Mouse (Mus musculus): ENCODE results near the gene Agap1.

GRCm38 (mm10) chr1:89637670-89638069 is 183.1 kb downstream of the Agap1 start:
- TF ChIP-seq NRF1 (IDR thresholded peaks at IDR 0.05; ENCODE audit: insufficient read depth, low read depth, low read length, poor library complexity, severe bottlenecking) (no peak), POLR2A (IDR thresholded peaks at IDR 0.05; ENCODE audit: control insufficient read depth in 1 of 2, insufficient read depth in 1 of 2, low read depth in 1 of 2, low read length in 2 of 2, poor library complexity in 1 of 2) (no peak), MXI1 (IDR thresholded peaks at IDR 0.05; ENCODE audit: low read depth, low read length) (no peak), USF1 (IDR thresholded peaks at IDR 0.05; ENCODE audit: low read depth, low read length) (no peak), GATA1 (IDR thresholded peaks at IDR 0.05; ENCODE audit: low read depth, low read length) (no peak), CTCF (IDR thresholded peaks at IDR 0.05 in 2 of 3, conservative IDR thresholded peaks at IDR 0.05 in 1 of 3; ENCODE audit: control insufficient read depth in 1 of 3, insufficient read depth in 1 of 3, low read depth in 2 of 3, low read length in 3 of 3, poor library complexity in 1 of 3, severe bottlenecking in 1 of 3) (no peak), TCF12 (IDR thresholded peaks at IDR 0.05; ENCODE audit: low read depth, low read length) (no peak), EP300 (IDR thresholded peaks at IDR 0.05; ENCODE audit: low read depth in 1 of 2, low read length in 2 of 2) (no peak), HCFC1 (IDR thresholded peaks at IDR 0.05; ENCODE audit: low read depth, low read length) (no peak), MAX (IDR thresholded peaks at IDR 0.05; ENCODE audit: low read length) (no peak)

All from MEL (cell line).